Comparison of ENCODE assay signal across 7 mouse cellular contexts in genomic region chr3:65829230-65829629, GRCm38 (mm10).
DNase-seq lines count a peak whose midpoint lies in the region; ATAC-seq and TF ChIP-seq lines count a peak whose summit lies in the region.

No protein-coding gene starts in this region.

- H3K27me3 ChIP-seq in hindbrain, embryonic 13.5 days: no peaks in the 10 kb centered on the region
- H3K27me3 ChIP-seq in limb, embryonic 13.5 days: peaks cover 12% of the 10 kb centered on the region; the same call in 1 of the 2 replicates

- intact Hi-C loops in gastrocnemius, adult 2 months (cut with DNase I): no loop called here

- H3K9ac ChIP-seq in hindbrain, embryonic 13.5 days: no peak overlapping the region
- no peak overlapping the region for H3K9ac ChIP-seq in limb, embryonic 13.5 days

- H3K4me2 ChIP-seq in hindbrain, embryonic 13.5 days: 0 out of 2 replicates have a peak overlapping the region, but pooled peaks have one; percentile 11
- H3K4me2 ChIP-seq in limb, embryonic 13.5 days (replicated peaks): no peak overlapping the region

- no peak overlapping the region for H3K4me3 ChIP-seq in gastrocnemius, adult 2 months
- H3K4me3 ChIP-seq in hindbrain, embryonic 13.5 days: no peak overlapping the region
- H3K4me3 ChIP-seq in limb, embryonic 13.5 days: no peak overlapping the region

- 15% methylated on average over 7 of the region's 7 CpGs for WGBS in hindbrain, embryonic 13.5 days
- WGBS in limb, embryonic 13.5 days: 21% methylated on average over 7 of the region's 7 CpGs

- no peaks in the 10 kb centered on the region for H3K36me3 ChIP-seq in hindbrain, embryonic 13.5 days
- no peaks in the 10 kb centered on the region for H3K36me3 ChIP-seq in limb, embryonic 13.5 days

- TF ChIP-seq CTCF in gastrocnemius, adult 2 months (IDR thresholded peaks at IDR 0.05): no peak

- ATAC-seq in hindbrain, embryonic 13.5 days (ENCODE audit: low FRiP score): peak; percentile 91
- ATAC-seq in limb, embryonic 13.5 days (ENCODE audit: low FRiP score, low read depth): peak; percentile 66; the same call in 1 of the 2 replicates

- DNase-seq in adrenal gland, adult 2 months: peak; percentile 80
- peak; percentile 71 for DNase-seq in cerebellum, adult 11-12 months
- peak; percentile 94 for DNase-seq in gastrocnemius, adult 2 months
- DNase-seq in ovary, postnatal 14 days (ENCODE audit: low spot score): peak; percentile 43
- no peak for DNase-seq in T-cell, adult 2 months (ENCODE audit: low spot score)

- no peaks in the 10 kb centered on the region for H3K9me3 ChIP-seq in hindbrain, embryonic 13.5 days
- H3K9me3 ChIP-seq in limb, embryonic 13.5 days: no peaks in the 10 kb centered on the region

- no peak overlapping the region for H3K27ac ChIP-seq in gastrocnemius, adult 2 months
- no peak overlapping the region for H3K27ac ChIP-seq in hindbrain, embryonic 13.5 days
- H3K27ac ChIP-seq in limb, embryonic 13.5 days: no peak overlapping the region

- peaks cover 9% of the 10 kb centered on the region for H3K4me1 ChIP-seq in hindbrain, embryonic 13.5 days (replicated peaks)
- H3K4me1 ChIP-seq in limb, embryonic 13.5 days: peaks cover 33% of the 10 kb centered on the region
